Mouse (Mus musculus) megakaryocyte progenitor cell, adult 5-6 weeks (primary cell): Measurements from ENCODE around the gene Slc37a1. TPM values are rescaled to one million over a fixed set of nuclear protein-coding genes. Genes with fewer than 3 reads are reported as not detected.

Experiments used
- ATAC-seq: replicated peaks from 2 replicates; pipeline ENCODE4 v1.8.0; 2016; ENCODE audit warnings: mild to moderate bottlenecking, moderate TSS enrichment, inconsistent platforms; ENCODE audit not compliant: poor library complexity
- total RNA-seq, 2 experiments: library from RNA; stranded (forward) in 1 of 2; stranded (reverse) in 1 of 2; fragments of 157-497, 149-512 nt in 1 of 2; fragments of 200-1000 nt in 1 of 2; gene quantifications; 2 replicates each; pipeline versions ENCODE4 v1.2.3 to v1.2.4; 2015 to 2017

The Slc37a1 gene
- total RNA-seq (2015), result 9.8 TPM in 2 replicates
- 6.2 and 8.3 TPM in 2 replicates for total RNA-seq (2017)

- ATAC-seq, result no peak
Observed at GRCm38 (mm10) chr17:31286492-31286891, at the start of gene Slc37a1. Gene Slc37a1, plus strand, starts transcription at chr17:31286792.

GRCm38 (mm10) chr17:31238234-31239020 lies 48.2 kb upstream of the Slc37a1 start:
- peak; percentile 83 for ATAC-seq

- no peak for ATAC-seq
Observed at GRCm38 (mm10) chr17:31241156-31241555, 45.4 kb upstream of the Slc37a1 start.

GRCm38 (mm10) chr17:31242764-31243163 lies 43.8 kb upstream of the Slc37a1 start:
- no peak for ATAC-seq

- ATAC-seq, result no peak
Observed at GRCm38 (mm10) chr17:31245321-31245720, 41.3 kb upstream of the Slc37a1 start.

GRCm38 (mm10) chr17:31247144-31247543 lies 39.4 kb upstream of the Slc37a1 start:
- no peak for ATAC-seq

GRCm38 (mm10) chr17:31253951-31254350 lies 32.6 kb upstream of the Slc37a1 start:
- no peak for ATAC-seq

- ATAC-seq, result peak; percentile 96
Observed at GRCm38 (mm10) chr17:31254463-31254931, 32.1 kb upstream of the Slc37a1 start.

- ATAC-seq, result no peak
Observed at GRCm38 (mm10) chr17:31257149-31257548, 29.4 kb upstream of the Slc37a1 start.

GRCm38 (mm10) chr17:31257898-31258297 lies 28.7 kb upstream of the Slc37a1 start:
- ATAC-seq, result no peak

- no peak for ATAC-seq
Observed at GRCm38 (mm10) chr17:31258310-31258865, 28.2 kb upstream of the Slc37a1 start.

GRCm38 (mm10) chr17:31259145-31259544 lies 27.4 kb upstream of the Slc37a1 start:
- ATAC-seq, result no peak

GRCm38 (mm10) chr17:31259825-31260224 lies 26.8 kb upstream of the Slc37a1 start:
- ATAC-seq, result no peak

- no peak for ATAC-seq
Observed at GRCm38 (mm10) chr17:31260430-31260829, 26.2 kb upstream of the Slc37a1 start.

- ATAC-seq, result no peak
Observed at GRCm38 (mm10) chr17:31261352-31261751, 25.2 kb upstream of the Slc37a1 start.

- no peak for ATAC-seq
Observed at GRCm38 (mm10) chr17:31262715-31263114, 23.9 kb upstream of the Slc37a1 start.

GRCm38 (mm10) chr17:31263770-31264169 lies 22.8 kb upstream of the Slc37a1 start:
- no peak for ATAC-seq

- ATAC-seq, result no peak
Observed at GRCm38 (mm10) chr17:31264372-31264771, 22.2 kb upstream of the Slc37a1 start.

- peak; percentile 83 for ATAC-seq
Observed at GRCm38 (mm10) chr17:31265171-31265572, 21.4 kb upstream of the Slc37a1 start.

GRCm38 (mm10) chr17:31265831-31266230 lies 20.8 kb upstream of the Slc37a1 start:
- no peak for ATAC-seq

GRCm38 (mm10) chr17:31266321-31266950 lies 20.2 kb upstream of the Slc37a1 start:
- ATAC-seq, result no peak

GRCm38 (mm10) chr17:31267138-31267537 lies 19.5 kb upstream of the Slc37a1 start:
- no peak for ATAC-seq
